Mouse (Mus musculus) forelimb bud, embryonic 11.5 days (tissue): ENCODE measurements around the gene F830045P16Rik.
A peak's percentile ranks its signal among the peaks of the same experiment; 100 is the strongest.
"Not testable (repeated sequence)": the region's sequence is repeated elsewhere in the genome, so short reads cannot be mapped to it uniquely, and the experiment has no call there.

Source experiments
- DNase-seq: peaks from one replicate; pipeline ENCODE4 v3.0.0-alpha.2; 2012; ENCODE audit warnings: low read depth, low spot score

The F830045P16Rik gene

DNA sequence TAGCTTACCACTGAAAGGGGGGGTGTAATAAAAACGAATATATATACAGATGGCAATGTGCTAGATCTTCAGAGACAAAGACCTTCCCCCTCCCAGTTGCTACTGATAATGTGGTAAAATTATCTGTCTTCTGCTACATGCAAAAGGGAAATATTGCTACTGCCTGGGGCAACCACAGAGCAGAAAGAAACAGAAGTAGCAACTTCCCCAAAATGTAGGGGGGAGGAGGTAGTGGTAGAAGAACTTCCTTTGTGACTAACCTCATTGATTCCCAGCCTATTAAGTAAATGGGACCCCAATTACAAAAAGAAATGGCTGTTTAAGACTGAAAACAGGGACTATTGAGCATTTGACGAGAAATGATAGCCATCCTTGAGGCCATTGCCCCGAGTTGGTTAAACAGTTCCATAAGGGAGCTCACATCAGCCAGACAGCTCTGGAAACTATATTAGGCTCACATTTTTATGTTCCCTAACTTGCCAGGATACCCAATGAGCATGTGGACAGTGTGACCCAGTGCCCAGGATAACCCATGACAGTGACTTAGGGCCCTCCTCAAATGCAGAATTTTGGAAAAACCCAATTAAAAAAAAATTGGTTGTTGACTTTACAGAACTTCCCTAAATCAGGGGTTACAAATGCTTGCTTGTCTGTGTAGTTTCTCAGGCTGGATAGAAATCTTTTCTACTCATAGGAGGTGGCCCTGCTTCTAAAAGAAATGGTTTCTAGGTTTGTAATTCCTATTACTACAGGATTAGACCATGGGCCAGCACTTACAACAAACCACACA, 46.7 kb downstream of the F830045P16Rik start:
- no peak for DNase-seq

DNA sequence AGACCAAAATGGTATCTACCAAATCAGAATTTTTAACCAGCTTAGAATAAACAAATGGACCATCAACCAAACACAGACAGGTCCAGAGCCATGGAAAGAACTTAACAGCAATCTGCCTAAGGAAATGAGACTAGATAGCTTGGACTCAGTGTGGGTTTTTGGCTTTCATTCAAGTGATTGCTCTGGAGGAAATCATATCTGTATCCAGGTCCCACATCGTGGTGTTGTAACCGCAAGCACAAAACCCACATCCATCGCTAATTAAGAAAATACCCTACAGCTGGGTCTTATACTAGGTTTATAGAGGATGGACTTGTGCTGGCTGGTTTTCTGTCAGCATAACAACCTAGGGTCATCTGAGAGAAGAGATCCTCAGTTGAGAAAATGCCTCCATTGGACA, 53.3 kb downstream of the F830045P16Rik start:
- no peak for DNase-seq

DNA sequence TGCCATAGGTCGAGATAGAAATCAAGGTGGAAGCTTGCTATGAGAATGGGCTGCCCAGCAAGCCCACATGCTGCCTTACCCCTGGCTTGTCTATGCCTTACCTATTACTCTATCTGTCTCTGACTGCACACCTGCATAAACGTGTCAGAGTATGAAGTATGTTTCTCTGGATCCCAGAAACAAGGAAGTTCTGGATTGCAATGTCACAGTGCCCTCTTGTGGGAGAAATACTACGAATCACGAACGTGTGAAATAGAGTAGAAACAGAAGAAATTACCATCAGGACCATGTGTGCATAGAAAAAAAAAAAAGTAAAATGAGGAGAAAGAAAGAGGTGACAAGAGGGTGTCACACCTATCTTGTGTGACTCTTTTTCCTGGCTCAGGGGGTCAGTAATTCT, 64.5 kb downstream of the F830045P16Rik start:
- peak; percentile 42 for DNase-seq

DNA sequence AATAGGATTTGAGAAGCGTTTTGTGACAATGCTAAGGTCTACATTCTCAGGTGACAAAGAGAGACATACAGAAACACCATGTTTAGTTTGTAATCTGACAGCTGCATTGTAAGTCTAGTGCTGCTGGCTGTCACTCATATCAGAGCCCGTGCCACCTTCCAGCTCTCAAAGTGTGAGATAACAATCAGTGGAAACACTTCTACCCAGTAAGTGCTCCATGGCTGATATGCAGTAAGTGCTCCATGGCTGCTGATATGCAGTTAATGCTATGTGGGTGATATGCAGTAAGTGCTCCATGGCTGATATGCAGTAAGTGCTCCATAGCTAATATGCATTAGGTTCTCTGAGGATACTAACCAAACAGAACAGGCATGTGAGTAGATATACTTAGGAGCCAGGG, 65.6 kb downstream of the F830045P16Rik start:
- no peak for DNase-seq

DNA sequence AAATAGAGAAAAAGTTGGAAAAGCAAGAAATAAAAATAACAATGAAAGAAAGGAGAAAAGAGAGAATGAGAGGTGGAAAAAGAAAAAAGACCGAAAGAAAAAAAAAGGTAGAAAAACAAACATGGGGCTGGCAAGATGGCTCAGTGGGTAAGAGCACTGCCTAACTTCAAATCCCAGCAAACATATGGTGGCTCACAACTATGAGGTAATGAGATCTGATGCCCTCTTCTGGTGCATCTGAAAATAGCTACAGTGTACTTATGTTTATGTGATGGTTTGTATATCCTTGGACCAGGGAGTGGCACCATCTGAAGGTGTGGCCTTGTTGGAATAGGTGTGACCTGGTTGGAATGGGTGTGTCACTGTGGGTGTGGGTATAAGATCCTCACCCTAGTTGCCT, 97.6 kb downstream of the F830045P16Rik start:
- DNase-seq: not testable (repeated sequence)

DNA sequence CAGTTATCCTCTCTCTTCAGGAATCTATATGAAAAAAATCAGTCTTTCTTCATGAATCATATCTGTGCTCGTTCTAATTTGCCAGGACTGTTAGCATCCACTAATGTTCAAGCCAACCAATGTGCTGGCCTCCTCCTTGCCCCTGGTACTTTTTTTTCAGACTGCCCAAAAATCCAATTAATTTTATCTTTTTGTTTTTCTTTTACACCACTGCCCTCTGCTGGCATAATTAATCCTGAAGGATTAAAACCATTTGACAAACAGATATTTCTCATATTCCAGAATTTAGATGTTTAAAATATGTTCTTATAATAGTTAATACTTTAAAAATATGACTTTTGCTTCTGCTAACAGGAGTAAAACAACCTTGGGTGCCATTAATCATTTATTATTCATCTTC, 101.2 kb downstream of the F830045P16Rik start:
- DNase-seq: no peak

DNA sequence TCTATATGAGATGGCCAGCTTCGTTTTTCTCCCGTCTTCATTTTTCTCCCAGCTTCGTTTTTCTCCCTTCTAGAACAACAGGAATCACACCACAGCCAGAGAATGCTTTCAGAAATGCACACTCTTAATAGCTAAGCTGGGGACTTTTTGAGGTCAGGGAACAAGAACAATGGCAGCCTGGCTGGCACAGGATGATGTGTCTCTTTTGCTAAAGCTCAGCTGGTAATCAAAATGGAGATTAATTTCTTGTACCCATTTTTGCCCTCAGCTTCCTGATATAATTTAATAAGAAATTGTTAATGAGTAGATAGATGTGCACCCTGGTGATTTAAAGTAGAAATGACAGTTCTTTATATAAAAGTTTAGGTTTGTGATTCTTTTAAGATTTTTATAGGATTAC, 112.7 kb downstream of the F830045P16Rik start:
- no peak for DNase-seq

DNA sequence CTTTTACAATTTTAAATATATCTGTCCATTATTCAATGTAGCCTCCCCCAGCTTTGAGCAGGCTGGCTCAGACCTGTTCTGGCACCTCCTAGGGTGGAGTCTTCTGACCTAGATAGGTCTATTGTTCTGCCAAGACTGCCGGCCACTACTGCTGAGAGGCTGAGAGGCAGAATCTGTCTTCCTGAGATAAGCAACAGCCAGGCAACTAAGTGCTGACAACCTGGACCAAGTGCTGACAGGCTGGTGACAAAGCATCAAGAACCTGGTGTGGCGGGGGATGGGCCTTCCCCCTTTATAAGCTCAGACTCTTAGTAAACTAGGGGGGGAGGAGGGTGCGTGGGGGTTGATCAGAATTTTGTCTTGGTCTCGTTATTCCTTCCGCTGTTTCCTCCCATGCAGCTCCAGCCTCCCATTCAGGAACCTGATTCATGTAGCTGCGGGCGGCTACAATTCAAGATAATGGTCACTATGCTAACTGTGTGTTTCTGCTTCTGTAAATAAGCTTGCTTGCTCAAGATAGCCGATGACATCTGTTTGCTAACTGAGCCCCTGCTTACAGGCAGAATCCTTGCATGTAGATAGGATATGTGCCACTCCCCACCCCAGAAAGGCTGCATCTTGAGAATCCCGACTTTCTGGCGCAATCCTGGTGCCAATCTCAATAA, 115.4 kb downstream of the F830045P16Rik start:
- no peak for DNase-seq

DNA sequence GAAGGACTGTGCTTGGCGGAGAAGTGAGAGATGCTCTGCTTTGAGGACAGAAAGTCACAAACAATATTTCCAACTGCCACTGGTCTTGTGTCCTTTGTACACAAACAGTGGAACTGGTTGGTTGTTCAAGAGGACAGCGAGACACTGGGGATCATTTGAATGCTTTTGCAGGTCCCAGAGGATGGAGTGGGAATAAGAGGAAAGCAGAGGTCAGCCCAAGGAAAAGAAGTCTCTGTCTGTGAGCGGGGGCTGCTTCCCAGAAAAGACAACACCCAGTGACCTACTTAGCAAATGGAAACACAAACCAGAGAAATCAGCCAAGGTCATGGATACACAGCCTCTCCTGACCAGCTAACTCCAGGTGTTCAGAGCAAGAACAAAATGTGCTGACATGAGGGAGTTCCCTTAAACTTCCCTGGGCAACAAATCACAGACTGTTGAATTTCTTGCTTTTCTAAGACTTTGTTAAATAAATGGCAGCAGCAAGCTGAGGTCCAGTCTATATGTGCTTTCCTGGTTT, 117.0 kb downstream of the F830045P16Rik start:
- no peak for DNase-seq

DNA sequence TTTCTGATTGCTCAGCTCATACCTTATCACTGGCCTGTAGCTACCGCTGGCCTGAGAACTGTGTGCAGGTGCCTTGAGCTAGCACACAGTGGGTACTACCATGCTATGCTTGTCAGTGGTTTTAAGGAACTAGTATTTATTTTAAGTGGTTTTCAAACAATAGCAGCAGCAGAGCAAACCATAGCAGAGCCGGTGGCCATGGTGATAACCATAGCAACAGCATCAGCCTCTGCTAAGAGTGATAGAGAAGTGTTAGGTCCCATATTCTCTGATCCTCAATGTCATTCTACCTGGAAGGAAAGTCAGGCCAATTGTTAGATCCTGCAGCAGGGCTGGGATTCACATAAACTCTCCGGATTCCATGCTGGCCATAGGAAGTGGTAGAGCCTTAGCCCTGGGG, 121.8 kb downstream of the F830045P16Rik start:
- no peak for DNase-seq

DNA sequence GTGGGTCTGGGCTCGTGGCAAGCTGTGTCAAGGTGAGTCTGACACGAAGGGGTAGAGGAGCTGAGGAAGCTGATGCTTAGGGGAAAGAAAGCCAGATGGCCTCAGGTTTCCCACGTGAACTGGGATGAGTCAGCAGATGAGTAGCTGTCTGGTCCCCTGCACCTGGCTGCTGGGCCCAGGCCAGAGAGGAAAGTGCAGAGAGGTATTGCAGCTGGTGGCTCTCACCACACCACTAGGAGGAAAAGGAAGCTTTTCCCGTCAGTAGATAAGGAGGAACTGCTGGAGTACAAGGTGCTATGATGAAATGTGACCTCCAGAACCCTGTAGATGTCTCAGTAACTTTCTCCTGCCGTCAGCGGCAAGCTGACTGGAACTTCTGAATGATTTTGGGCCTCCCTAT, 122.9 kb downstream of the F830045P16Rik start:
- DNase-seq: no peak

DNA sequence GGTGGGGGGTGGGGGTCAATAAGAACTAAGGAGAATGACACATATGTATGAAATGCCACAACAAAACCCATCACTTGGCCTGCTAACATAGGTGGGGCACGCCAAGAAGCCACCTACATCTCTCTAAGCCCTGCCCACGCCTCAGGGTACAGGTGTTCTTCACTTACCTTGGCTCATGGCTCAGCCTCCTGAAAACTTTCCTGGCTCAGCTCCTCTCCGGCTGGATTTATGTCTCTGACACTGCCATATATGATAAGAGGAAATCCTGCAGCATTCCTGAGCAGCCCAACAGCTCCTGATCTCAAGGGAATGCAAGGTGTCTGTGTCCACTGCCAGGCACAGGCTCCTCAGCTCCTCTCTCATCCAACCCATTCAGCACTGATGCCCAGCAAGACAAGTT, 124.8 kb downstream of the F830045P16Rik start:
- no peak for DNase-seq

DNA sequence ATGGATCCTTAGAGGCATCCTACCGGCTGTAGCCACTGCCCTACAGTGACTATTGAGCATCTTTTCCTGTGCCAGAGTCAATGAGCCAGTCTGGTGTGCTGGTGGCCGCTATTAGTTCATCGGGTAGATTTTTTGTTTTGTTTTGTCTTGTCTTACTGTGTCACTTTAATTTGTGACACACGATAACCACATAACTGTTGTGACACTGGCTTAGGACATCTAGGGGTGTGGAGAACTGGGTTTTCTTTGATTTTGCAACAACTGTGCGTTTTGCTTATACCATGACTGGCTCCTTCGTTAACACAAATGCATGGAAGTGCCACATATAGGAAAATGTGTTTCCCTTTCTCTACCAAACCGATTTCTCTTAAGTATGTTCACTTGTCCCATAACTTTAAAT, 126.1 kb downstream of the F830045P16Rik start:
- no peak for DNase-seq

DNA sequence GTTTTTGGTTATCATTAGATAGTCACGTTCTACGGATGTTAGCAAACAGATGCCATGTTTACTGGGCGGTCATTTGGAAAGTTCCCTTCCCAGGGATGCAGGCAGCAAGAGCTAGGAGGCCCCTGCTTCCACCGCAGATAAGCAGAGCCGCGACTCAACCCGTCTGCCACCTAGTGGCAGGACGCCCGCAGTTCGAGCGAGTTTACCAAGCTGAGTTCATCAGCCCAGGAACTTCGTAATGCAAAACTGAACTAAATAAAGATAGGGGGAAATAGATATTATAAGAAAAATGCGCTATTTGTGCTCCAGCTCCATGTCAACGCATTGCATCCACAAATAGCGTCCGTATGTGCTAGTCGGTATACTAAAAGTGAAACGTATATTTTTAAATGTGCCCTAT, 127.9 kb downstream of the F830045P16Rik start:
- peak; percentile 58 for DNase-seq
